Mouse (Mus musculus) lung, postnatal 0 days (tissue): ENCODE results near the gene Ip6k2. TPM values are rescaled to one million over a fixed set of nuclear protein-coding genes. Genes with fewer than 3 reads are reported as not detected.

Experiments used
- ATAC-seq: fragments of 200-750 bp; cut with Nextera tagmentation; 2 replicates; pipeline ENCODE4 v1.8.0; 2017; ENCODE audit warnings: moderate library complexity
- DNase-seq: peaks from one replicate; pipeline ENCODE4 v3.0.0-alpha.2; 2016; ENCODE audit warnings: low spot score
- H3K27ac ChIP-seq: fragments of 300-500 bp; sonication (generic); 2 replicates; pipeline ENCODE4 v1.5.1; 2014; ENCODE audit warnings: antibody characterized with exemption, mild to moderate bottlenecking, low read length, mixed read lengths
- H3K27me3 ChIP-seq: fragments of 300-500 bp; sonication (generic); replicated peaks from 2 replicates; pipeline ENCODE4 v1.6.1; 2014; ENCODE audit warnings: low read length, mixed read lengths; ENCODE audit not compliant: insufficient read depth
- H3K36me3 ChIP-seq: fragments of 300-500 bp; sonication (generic); 2 replicates; pipeline ENCODE4 v1.6.1; 2014; ENCODE audit warnings: low read length, mixed read lengths; ENCODE audit not compliant: insufficient read depth
- H3K4me1 ChIP-seq: fragments of 300-500 bp; sonication (generic); 2 replicates; pipeline ENCODE4 v1.6.1; 2014; ENCODE audit warnings: antibody characterized with exemption, low read depth, low read length, mixed read lengths; ENCODE audit not compliant: insufficient read depth
- H3K4me2 ChIP-seq: fragments of 300-500 bp; sonication (generic); replicated peaks from 2 replicates; pipeline ENCODE4 v1.6.1; 2014; ENCODE audit warnings: low read depth, mild to moderate bottlenecking, low read length, moderate library complexity, mixed read lengths
- H3K4me3 ChIP-seq: fragments of 300-500 bp; sonication (generic); 2 replicates; pipeline ENCODE4 v1.5.1; 2014; ENCODE audit warnings: low read depth, low read length
- H3K9ac ChIP-seq: fragments of 300-500 bp; sonication (generic); replicated peaks from 2 replicates; pipeline ENCODE4 v1.6.1; 2014; ENCODE audit warnings: low read depth, mild to moderate bottlenecking
- H3K9me3 ChIP-seq: fragments of 300-500 bp; sonication (generic); 2 replicates; pipeline ENCODE4 v1.6.1; 2016; ENCODE audit warnings: low read length, mixed read lengths
- CTCF ChIP-seq: IDR thresholded peaks from 2 replicates; pipeline ENCODE4 v1.5.1; 2016; ENCODE audit warnings: antibody characterized with exemption, mild to moderate bottlenecking
- EP300 ChIP-seq: IDR thresholded peaks from 2 replicates; pipeline ENCODE4 v1.6.1; 2016; ENCODE audit warnings: antibody characterized with exemption, mild to moderate bottlenecking, control low read depth
- WGBS: fragments of 180-500 bp; shearing (Covaris S2); extraction: QIAGEN DNeasy Blood & Tissue Kit; methylation state at CpG from one replicate; pipeline ENCODE4 v1.1.7; 2014; 5-methylcytosine and 5-hydroxymethylcytosine counted together
- polyA plus RNA-seq: library from polyadenylated mRNA; unstranded; fragments of >200 nt; fragmentation: Nextera tagmentation; extraction: Ambion mirVana; gene quantifications from 2 replicates; pipeline ENCODE4 v1.2.1, GENCODE M21; 2015

Ip6k2 gene
- polyA plus RNA-seq = 40.4 and 48.1 TPM in 2 replicates

GRCm38 (mm10) chr9:108783548-108784463 lies at the start of gene Ip6k2:
TSS of gene Ip6k2 (plus strand) at chr9:108783796.
- Histone ChIP-seq H3K27me3 (no peaks in the 10 kb centered on the region), H3K4me1 (peaks cover 15% of the 10 kb centered on the region; the same call in 1 of the 2 replicates), H3K4me3 (peak within 1 kb of the TSS; percentile 90), H3K36me3 (no peaks in the 10 kb centered on the region), H3K9ac (peak within 1 kb of the TSS; percentile 88), H3K9me3 (no peaks in the 10 kb centered on the region), H3K27ac (peak within 1 kb of the TSS; percentile 90), H3K4me2 (peak within 1 kb of the TSS; percentile 71)
- ATAC-seq (peak; percentile 99), DNase-seq (peak; percentile 97)
- under 1% methylated on average over 56 of the region's 56 CpGs for WGBS
- TF ChIP-seq EP300 = no peak; the same call in 1 of the 2 replicates
- TF ChIP-seq CTCF = no peak

- Histone ChIP-seq H3K4me3 (no peak overlapping the region), H3K27ac (no peak overlapping the region), H3K4me1 (no peaks in the 10 kb centered on the region), H3K9me3 (no peaks in the 10 kb centered on the region), H3K27me3 (no peaks in the 10 kb centered on the region), H3K4me2 (no peak overlapping the region), H3K36me3 (0 out of 2 replicates have a peak, but pooled peaks cover 7% of the 10 kb centered on the region), H3K9ac (no peak overlapping the region)
- DNase-seq (no peak), ATAC-seq (no peak)
- TF ChIP-seq CTCF (no peak), EP300 (no peak)
These were observed 49.0 kb upstream of the Ip6k2 start for GRCm38 (mm10) chr9:108734626-108735025.

GRCm38 (mm10) chr9:108739239-108739638 lies 44.4 kb upstream of the Ip6k2 start:
- no peak for DNase-seq
- Histone ChIP-seq H3K9me3 (no peaks in the 10 kb centered on the region), H3K27ac (no peak overlapping the region), H3K4me2 (no peak overlapping the region), H3K27me3 (no peaks in the 10 kb centered on the region), H3K36me3 (0 out of 2 replicates have a peak, but pooled peaks cover 9% of the 10 kb centered on the region), H3K4me1 (no peaks in the 10 kb centered on the region), H3K4me3 (no peak overlapping the region), H3K9ac (no peak overlapping the region)
- 49% methylated on average over 3 of the region's 3 CpGs for WGBS
- no peak for TF ChIP-seq EP300
- no peak for TF ChIP-seq CTCF
- ATAC-seq = no peak

GRCm38 (mm10) chr9:108740062-108740461 lies 43.5 kb upstream of the Ip6k2 start:
- DNase-seq = peak; percentile 49
- H3K27me3 ChIP-seq = no peaks in the 10 kb centered on the region
- no peak overlapping the region for H3K4me2 ChIP-seq
- no peak for ATAC-seq
- 0 out of 2 replicates have a peak, but pooled peaks cover 7% of the 10 kb centered on the region for H3K36me3 ChIP-seq
- 91% methylated on average over 1 of the region's 1 CpGs for WGBS
- TF ChIP-seq EP300 (no peak), CTCF (peak; percentile 50)
- no peak overlapping the region for H3K9ac ChIP-seq
- H3K9me3 ChIP-seq = no peaks in the 10 kb centered on the region
- H3K27ac ChIP-seq = no peak overlapping the region
- no peaks in the 10 kb centered on the region for H3K4me1 ChIP-seq
- no peak overlapping the region for H3K4me3 ChIP-seq

GRCm38 (mm10) chr9:108742048-108742447 lies 41.5 kb upstream of the Ip6k2 start:
- WGBS = 85% methylated on average over 9 of the region's 9 CpGs
- Histone ChIP-seq H3K36me3 (0 out of 2 replicates have a peak, but pooled peaks cover 16% of the 10 kb centered on the region), H3K4me1 (no peaks in the 10 kb centered on the region), H3K4me2 (no peak overlapping the region), H3K9ac (no peak overlapping the region), H3K9me3 (no peaks in the 10 kb centered on the region), H3K27ac (no peak overlapping the region), H3K4me3 (no peak overlapping the region), H3K27me3 (no peaks in the 10 kb centered on the region)
- TF ChIP-seq EP300 = no peak
- TF ChIP-seq CTCF = no peak
- ATAC-seq (no peak), DNase-seq (no peak)

GRCm38 (mm10) chr9:108746876-108747499 lies 36.6 kb upstream of the Ip6k2 start:
- Histone ChIP-seq H3K4me3 (no peak overlapping the region), H3K27ac (no peak overlapping the region), H3K9me3 (no peaks in the 10 kb centered on the region), H3K4me1 (no peaks in the 10 kb centered on the region), H3K36me3 (peaks cover 26% of the 10 kb centered on the region; the same call in 1 of the 2 replicates), H3K27me3 (no peaks in the 10 kb centered on the region), H3K9ac (no peak overlapping the region), H3K4me2 (no peak overlapping the region)
- DNase-seq (no peak), ATAC-seq (0 out of 2 replicates have a peak, but pooled peaks have one; percentile 11)
- WGBS = 74% methylated on average over 14 of the region's 14 CpGs
- no peak for TF ChIP-seq EP300
- TF ChIP-seq CTCF = no peak
